Mouse (Mus musculus): ENCODE measurements around the gene Aff1.

DNA sequence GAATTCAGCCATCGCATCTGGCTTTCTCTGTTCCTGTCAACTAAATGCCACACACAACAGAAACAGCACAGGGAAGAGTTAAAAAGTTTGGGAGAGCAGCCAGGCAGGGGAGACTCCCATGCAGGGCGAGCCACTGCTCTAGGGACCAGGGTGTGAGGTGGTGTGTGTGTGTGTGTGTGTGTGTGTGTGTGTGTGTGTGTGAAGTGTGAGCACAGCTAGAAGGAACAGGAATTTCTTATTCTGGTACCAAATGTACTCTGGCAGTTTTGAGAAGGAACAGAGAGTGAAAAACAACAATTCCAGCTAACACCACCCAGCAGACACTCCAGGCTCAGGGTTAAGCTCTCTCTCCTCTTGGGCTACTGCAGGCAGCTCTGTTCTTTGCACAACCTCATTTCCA, 96.8 kb downstream of the Aff1 start:
- no peak for TF ChIP-seq POLR2A (IDR thresholded peaks at IDR 0.05; ENCODE audit: low read depth, low read length)
- TF ChIP-seq CTCF (IDR thresholded peaks at IDR 0.05; ENCODE audit: borderline replicate concordance, insufficient read depth, low read length) = no peak

Data from embryonic fibroblast, embryonic 13.5 days (primary cell).